Mouse (Mus musculus) brain, embryonic 14.5 days (tissue): ENCODE data around the gene Fcgr2b.

ENCODE experiments used
- CTCF ChIP-seq: fragments of 200-500 bp; IDR thresholded peaks from 2 replicates; pipeline ENCODE4 v1.5.1; 2012; ENCODE audit warnings: inconsistent platforms, mild to moderate bottlenecking, moderate library complexity, borderline replicate concordance; ENCODE audit not compliant: insufficient read depth, insufficient read length; ENCODE audit errors: extremely low read depth
- POLR2A ChIP-seq: fragments of 200-500 bp; IDR thresholded peaks from 2 replicates; pipeline ENCODE4 v1.6.1; 2012; ENCODE audit warnings: mild to moderate bottlenecking, inconsistent platforms, borderline replicate concordance; ENCODE audit not compliant: poor library complexity, insufficient read depth, insufficient read length, severe bottlenecking; ENCODE audit errors: extremely low read depth

GRCm38 (mm10) chr1:170968576-170968975 is 7.8 kb downstream of the Fcgr2b start:
- no peak for TF ChIP-seq POLR2A
- no peak for TF ChIP-seq CTCF
